Mouse (Mus musculus): ENCODE data around the gene Ifit1bl2. TPM values are rescaled to one million over a fixed set of nuclear protein-coding genes. Genes with fewer than 3 reads are reported as not detected.

The Ifit1bl2 gene
- polyA plus RNA-seq, 1 experiment from 2014 or later, result 0.30 TPM

DNA sequence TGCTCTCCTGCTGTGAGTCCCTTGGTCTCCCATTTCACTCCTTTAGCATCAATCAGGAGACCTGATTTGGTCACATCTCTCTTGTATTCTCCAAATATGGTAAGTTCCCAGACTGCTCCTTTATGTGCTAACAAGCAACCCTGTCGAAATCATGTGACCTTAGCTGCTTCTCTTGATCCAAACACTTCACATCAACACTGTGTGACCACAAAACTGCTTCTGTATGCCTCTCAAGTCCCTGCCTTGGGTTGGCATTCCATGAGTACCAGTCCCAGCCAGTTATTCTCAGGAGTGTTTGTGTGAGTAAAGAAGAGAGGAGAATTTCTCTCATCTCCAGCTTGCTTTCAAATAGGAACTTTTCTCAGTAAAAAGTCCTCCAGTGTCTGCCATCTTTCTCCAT is 63.4 kb downstream of the Ifit1bl2 start:
- Histone ChIP-seq H3K4me2 (ENCODE audit: low read depth, low read length) (no peak overlapping the region), H3K9me3 (replicated peaks; ENCODE audit: control insufficient read depth, low read length) (no peaks in the 10 kb centered on the region), H3K36me3 (ENCODE audit: control insufficient read depth, insufficient read depth) (no peaks in the 10 kb centered on the region), H3K27me3 (ENCODE audit: control insufficient read depth, insufficient read depth, low read depth, low read length) (no peaks in the 10 kb centered on the region), H3K4me1 (ENCODE audit: control insufficient read depth, low read depth, low read length) (no peaks in the 10 kb centered on the region), H3K4me3 (ENCODE audit: low read depth, low read length) (no peak overlapping the region), H3K27ac (ENCODE audit: low read length) (no peak overlapping the region), H3K9ac (ENCODE audit: low read depth, low read length) (no peak overlapping the region)
- no peak for ATAC-seq (ENCODE audit: low read depth)
- WGBS (ENCODE audit: insufficient replicate concordance), result 43% methylated on average over 1 of the region's 1 CpGs

GRCm38 (mm10) chr19:34573650-34574049 is 66.9 kb downstream of the Ifit1bl2 start:
- Histone ChIP-seq H3K4me3 (ENCODE audit: low read depth, low read length) (no peak overlapping the region), H3K27ac (ENCODE audit: low read length) (no peak overlapping the region), H3K4me1 (ENCODE audit: control insufficient read depth, low read depth, low read length) (no peaks in the 10 kb centered on the region), H3K9me3 (replicated peaks; ENCODE audit: control insufficient read depth, low read length) (no peaks in the 10 kb centered on the region), H3K4me2 (ENCODE audit: low read depth, low read length) (no peak overlapping the region), H3K27me3 (ENCODE audit: control insufficient read depth, insufficient read depth, low read depth, low read length) (no peaks in the 10 kb centered on the region), H3K9ac (ENCODE audit: low read depth, low read length) (no peak overlapping the region), H3K36me3 (ENCODE audit: control insufficient read depth, insufficient read depth) (no peaks in the 10 kb centered on the region)
- no peak for ATAC-seq (ENCODE audit: low read depth)
- WGBS (ENCODE audit: insufficient replicate concordance), result 72% methylated on average over 5 of the region's 5 CpGs

DNA sequence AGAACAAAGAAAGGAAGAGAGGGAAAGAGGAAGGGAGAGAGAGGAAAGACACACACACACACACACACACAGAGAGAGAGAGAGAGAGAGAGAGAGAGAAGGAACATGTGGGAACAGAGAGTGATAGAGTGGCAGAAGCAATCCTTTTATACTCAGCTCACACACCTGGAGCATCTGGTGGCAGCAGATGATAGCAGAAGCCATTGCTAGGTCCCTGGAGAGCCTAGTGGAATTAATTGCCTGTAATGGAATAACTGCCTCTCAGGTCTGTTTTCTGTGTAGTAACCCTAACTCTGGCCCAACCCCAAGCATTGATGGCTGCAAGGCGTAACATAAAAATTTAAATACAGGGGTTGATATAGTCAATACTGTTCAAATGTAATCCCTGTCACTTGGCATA is 69.5 kb downstream of the Ifit1bl2 start:
- WGBS (ENCODE audit: insufficient replicate concordance), result 77% methylated on average over 1 of the region's 1 CpGs
- ATAC-seq (ENCODE audit: low read depth), result no peak

DNA sequence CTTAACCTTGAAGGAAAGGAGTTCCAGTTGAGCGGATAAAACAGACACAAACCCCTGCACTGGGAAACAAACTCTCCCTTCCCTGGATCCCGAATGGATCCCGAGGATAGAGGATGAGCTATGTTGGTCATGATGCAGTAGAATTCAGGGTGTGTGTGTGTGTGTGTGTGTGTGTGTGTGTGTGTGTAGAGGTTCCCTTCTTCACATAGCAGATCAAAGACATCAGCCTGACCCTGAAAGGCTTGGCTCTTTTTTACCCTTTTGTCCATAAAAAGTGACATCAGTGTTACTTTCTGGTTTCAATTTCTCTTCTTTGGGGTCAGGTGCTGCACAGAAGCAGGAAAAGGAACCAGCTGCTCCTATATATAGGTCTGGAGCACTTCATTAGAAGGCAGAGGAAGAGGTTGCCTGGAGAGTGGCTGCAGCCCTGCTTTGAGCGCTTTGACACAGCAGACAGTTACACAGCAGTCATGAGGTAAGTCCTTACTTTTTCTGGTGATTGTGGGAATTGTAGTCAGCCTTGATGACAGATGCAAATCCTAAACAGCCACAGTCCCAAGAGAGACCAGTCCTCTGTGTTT is 70.6 kb downstream of the Ifit1bl2 start:
- Histone ChIP-seq H3K27ac (ENCODE audit: low read length) (no peak overlapping the region), H3K36me3 (ENCODE audit: control insufficient read depth, insufficient read depth) (no peaks in the 10 kb centered on the region), H3K4me1 (ENCODE audit: control insufficient read depth, low read depth, low read length) (no peaks in the 10 kb centered on the region), H3K4me3 (ENCODE audit: low read depth, low read length) (no peak overlapping the region), H3K9ac (ENCODE audit: low read depth, low read length) (no peak overlapping the region), H3K9me3 (replicated peaks; ENCODE audit: control insufficient read depth, low read length) (no peaks in the 10 kb centered on the region), H3K27me3 (ENCODE audit: control insufficient read depth, insufficient read depth, low read depth, low read length) (no peaks in the 10 kb centered on the region), H3K4me2 (ENCODE audit: low read depth, low read length) (no peak overlapping the region)
- WGBS (ENCODE audit: insufficient replicate concordance), result 60% methylated on average over 4 of the region's 4 CpGs
- no peak for ATAC-seq (ENCODE audit: low read depth)

More for the DNA sequence above, 69.5 kb downstream of the Ifit1bl2 start:
- Histone ChIP-seq H3K4me2 (ENCODE audit: low read depth, low read length) (no peak overlapping the region), H3K27ac (ENCODE audit: low read length) (no peak overlapping the region), H3K4me3 (ENCODE audit: low read depth, low read length) (no peak overlapping the region), H3K9ac (ENCODE audit: low read depth, low read length) (no peak overlapping the region), H3K36me3 (ENCODE audit: control insufficient read depth, insufficient read depth) (no peaks in the 10 kb centered on the region), H3K4me1 (ENCODE audit: control insufficient read depth, low read depth, low read length) (no peaks in the 10 kb centered on the region), H3K27me3 (ENCODE audit: control insufficient read depth, insufficient read depth, low read depth, low read length) (no peaks in the 10 kb centered on the region), H3K9me3 (replicated peaks; ENCODE audit: control insufficient read depth, low read length) (no peaks in the 10 kb centered on the region)

DNA sequence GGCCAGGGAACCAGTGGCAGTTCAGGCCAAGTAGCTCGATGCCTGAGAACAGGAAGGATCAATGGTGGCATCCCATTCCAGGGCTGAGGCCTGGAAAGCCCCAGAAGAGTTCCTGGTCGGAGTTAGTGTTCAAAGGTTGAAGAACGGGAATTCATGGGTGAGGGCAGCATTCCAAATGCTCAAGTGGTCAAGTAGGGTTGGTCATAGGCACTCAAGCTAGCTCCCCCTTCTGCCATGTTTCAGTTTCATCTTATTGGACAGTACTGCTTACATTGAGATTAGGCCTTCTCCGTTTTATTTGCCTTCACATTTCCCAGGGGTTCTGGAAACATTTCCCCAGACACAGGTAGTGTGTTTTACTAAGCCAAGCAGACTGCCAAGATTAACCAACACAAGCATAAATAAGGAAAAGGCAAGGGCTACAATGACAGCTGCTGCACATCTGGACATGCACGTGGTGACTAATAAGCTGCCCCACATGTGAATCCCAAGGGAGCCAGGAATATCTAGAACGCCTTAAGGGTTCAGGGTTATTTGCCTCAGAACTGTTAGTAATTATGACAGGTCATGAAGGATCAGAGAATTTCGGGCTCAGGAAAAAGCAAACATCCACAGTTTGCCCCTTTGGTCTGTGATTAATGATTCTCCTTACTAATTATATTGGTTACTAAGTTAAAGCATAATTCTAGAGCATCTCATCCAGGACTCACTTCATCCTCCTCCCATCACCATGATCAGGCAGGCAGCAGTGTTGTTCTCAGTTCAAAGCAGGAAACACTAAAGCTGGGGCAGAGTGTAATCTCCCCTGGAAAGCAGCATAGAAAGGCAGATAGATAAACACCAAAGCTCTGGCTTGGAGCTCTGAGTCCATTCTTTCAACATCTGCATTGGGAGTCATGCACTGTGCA is 71.3 kb downstream of the Ifit1bl2 start:
- H3K36me3 ChIP-seq (ENCODE audit: control insufficient read depth, insufficient read depth), result no peaks in the 10 kb centered on the region
- 62% methylated on average over 7 of the region's 7 CpGs for WGBS (ENCODE audit: insufficient replicate concordance)
- H3K4me3 ChIP-seq (ENCODE audit: low read depth, low read length), result no peak overlapping the region
- H3K4me2 ChIP-seq (ENCODE audit: low read depth, low read length), result no peak overlapping the region
- no peaks in the 10 kb centered on the region for H3K9me3 ChIP-seq (replicated peaks; ENCODE audit: control insufficient read depth, low read length)
- ATAC-seq (ENCODE audit: low read depth), result no peak
- H3K9ac ChIP-seq (ENCODE audit: low read depth, low read length), result no peak overlapping the region
- H3K27ac ChIP-seq (ENCODE audit: low read length), result no peak overlapping the region
- no peaks in the 10 kb centered on the region for H3K27me3 ChIP-seq (ENCODE audit: control insufficient read depth, insufficient read depth, low read depth, low read length)
- H3K4me1 ChIP-seq (ENCODE audit: control insufficient read depth, low read depth, low read length), result no peaks in the 10 kb centered on the region

Other genes starting within 250 kb of the Ifit1bl2 start
- 0.08 TPM in 2 replicates for gene Ch25h, start 165.6 kb downstream of the Ifit1bl2 start, polyA plus RNA-seq (2015; fragmentation: Nextera tagmentation; extraction: Ambion mirVana)
- 51.8 and 53.1 TPM in 2 replicates for gene Lipa, start 113.3 kb downstream of the Ifit1bl2 start, polyA plus RNA-seq (2015; fragmentation: Nextera tagmentation; extraction: Ambion mirVana)
- 2.8 and 3.2 TPM in 2 replicates for gene Ifit2, start 90.0 kb downstream of the Ifit1bl2 start, polyA plus RNA-seq (2015; fragmentation: Nextera tagmentation; extraction: Ambion mirVana)
- gene Ifit3, start 57.2 kb downstream of the Ifit1bl2 start, polyA plus RNA-seq (2015; fragmentation: Nextera tagmentation; extraction: Ambion mirVana), result 1.1 and 1.9 TPM in 2 replicates
- gene Ifit1bl1, start 38.8 kb downstream of the Ifit1bl2 start, polyA plus RNA-seq (2015; fragmentation: Nextera tagmentation; extraction: Ambion mirVana), result 0.09 and 0.16 TPM in 2 replicates
- 0.28 and 0.41 TPM in 2 replicates for gene Ifit3b, start 32.8 kb downstream of the Ifit1bl2 start, polyA plus RNA-seq (2015; fragmentation: Nextera tagmentation; extraction: Ambion mirVana)
- 0.77 and 0.81 TPM in 2 replicates for gene Ifit1, start 128 bp upstream of the Ifit1bl2 start, polyA plus RNA-seq (2015; fragmentation: Nextera tagmentation; extraction: Ambion mirVana)
- 15.3 and 16.5 TPM in 2 replicates for gene Slc16a12, start 106.5 kb upstream of the Ifit1bl2 start, polyA plus RNA-seq (2015; fragmentation: Nextera tagmentation; extraction: Ambion mirVana)
- gene Pank1, start 238.7 kb upstream of the Ifit1bl2 start, polyA plus RNA-seq (2015; fragmentation: Nextera tagmentation; extraction: Ambion mirVana), result 10.0 and 10.7 TPM in 2 replicates